Mouse (Mus musculus) G1E (cell line): ENCODE measurements around the gene Pou6f2.

ENCODE experiments used
- CTCF ChIP-seq: IDR thresholded peaks from 2 replicates; pipeline ENCODE4 v1.5.1; 2012; ENCODE audit warnings: low read depth, low read length, inconsistent platforms, mixed read lengths
- GATA1 ChIP-seq: IDR thresholded peaks from 2 replicates; pipeline ENCODE4 v1.6.1; 2012; ENCODE audit warnings: borderline replicate concordance, low read length, inconsistent platforms, mixed read lengths
- POLR2AphosphoS5 ChIP-seq: IDR thresholded peaks from 2 replicates; pipeline ENCODE4 v1.6.1; 2012; ENCODE audit warnings: low read depth, low read length, inconsistent platforms; ENCODE audit not compliant: insufficient replicate concordance
- TAL1 ChIP-seq: conservative IDR thresholded peaks from 2 replicates; pipeline ENCODE4 v1.6.1; 2012; ENCODE audit warnings: low read depth, low read length, inconsistent platforms, mixed read lengths

DNA sequence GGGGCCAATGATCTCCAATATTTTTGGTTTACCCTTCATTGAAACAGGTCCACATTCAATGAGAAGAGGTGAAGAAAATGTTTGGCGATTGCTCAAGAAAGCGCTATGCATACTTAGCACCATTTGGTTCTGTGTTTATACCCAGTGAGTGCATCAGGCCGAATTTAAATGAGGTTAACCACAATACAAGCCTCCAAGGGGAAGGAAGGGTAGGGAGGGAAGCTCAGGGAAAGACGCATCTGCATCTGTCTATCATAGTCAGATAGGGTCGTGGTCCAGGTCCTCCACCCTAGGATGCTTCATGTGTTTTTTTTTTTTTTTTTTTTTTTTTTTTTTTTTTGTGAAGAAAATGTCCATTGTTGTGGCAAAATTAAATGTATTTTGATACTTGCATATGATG lies 236.9 kb downstream of the Pou6f2 start:
- no peak for TF ChIP-seq CTCF
- TF ChIP-seq GATA1: no peak
- TF ChIP-seq TAL1: no peak
- no peak for TF ChIP-seq POLR2AphosphoS5
